Mouse (Mus musculus): ENCODE measurements around the gene Kif6.
A peak's percentile ranks its signal among the peaks of the same experiment; 100 is the strongest.

Kif6 gene

DNA sequence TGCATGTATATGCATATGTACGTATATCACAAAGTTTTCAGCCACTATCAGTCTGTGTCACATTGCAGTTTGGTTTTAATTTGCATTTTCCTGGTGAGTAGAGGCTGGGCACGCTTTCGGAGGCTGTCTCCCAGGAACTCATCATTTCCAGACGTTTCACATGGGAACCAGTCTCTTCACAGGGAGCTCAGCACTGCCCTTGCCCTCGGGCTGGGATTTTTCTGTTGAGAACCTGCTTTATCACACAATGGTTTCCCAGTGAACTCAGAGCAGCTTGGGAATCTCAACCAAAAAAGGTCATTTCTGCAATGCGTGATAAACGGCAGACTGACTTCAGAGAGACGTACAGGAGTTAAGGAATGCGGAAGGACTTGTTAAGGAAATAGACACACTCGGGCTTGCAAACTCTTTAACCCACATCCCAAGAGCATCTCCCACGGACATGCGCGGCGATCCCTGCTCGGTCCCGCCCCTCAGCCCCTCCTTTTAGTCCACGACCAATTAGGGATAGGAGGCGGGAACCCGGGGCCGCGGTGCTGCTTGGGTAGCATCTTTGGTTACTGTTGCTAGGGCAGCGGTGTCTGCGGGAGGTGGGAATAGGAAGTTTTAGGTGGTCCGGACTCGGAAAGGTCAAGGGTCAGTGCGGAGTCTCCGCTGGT lies at the start of gene Kif6:
Gene Kif6 (plus strand): TSS at position 560 of the 659 bp plus-strand sequence.
- DNase-seq = peak; percentile 84 to 91

DNA sequence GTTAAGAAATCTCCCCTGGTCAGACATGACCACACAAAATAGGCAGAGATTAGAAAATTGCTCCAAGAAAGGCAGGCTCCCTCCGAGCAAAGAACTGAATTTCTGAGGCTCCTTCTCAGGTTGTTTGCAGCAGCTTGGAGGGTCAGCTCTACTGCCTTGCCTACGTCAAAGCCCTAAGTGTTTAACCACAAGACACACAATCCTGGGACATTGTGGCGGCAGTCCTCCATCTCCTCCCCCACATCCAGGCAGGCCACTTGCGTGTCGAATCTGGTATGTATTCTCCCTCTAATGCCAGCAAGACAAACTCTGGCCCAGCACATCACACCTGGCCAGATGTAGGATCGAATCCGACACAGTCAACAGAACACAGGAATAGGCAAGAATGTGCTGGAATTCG lies 46.2 kb upstream of the Kif6 start:
- DNase-seq = no peak

GRCm38 (mm10) chr17:49577321-49577720 lies 37.6 kb upstream of the Kif6 start:
- no peak for DNase-seq

GRCm38 (mm10) chr17:49582471-49582870 lies 32.5 kb upstream of the Kif6 start:
- DNase-seq = no peak

GRCm38 (mm10) chr17:49590051-49590450 lies 24.9 kb upstream of the Kif6 start:
- DNase-seq = no peak

DNA sequence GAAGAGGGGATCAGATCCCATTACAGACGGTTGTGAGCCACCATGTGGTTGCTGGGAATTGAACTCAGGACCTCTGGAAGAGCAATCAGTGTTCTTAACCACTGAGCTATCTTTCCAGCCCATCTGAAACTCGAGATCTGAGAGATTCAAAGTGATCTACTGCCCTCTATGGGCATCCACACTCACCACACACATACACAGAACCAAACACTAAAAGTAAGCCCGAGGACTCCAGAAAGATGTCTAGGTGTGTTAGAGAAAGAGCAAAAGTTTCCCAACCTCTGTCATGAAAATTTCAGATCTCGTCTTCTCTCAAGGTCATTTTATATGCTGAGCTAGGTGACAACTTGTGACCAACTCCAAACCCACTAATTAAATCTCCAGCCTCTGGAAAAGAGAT lies 9.5 kb upstream of the Kif6 start:
- DNase-seq = no peak

DNA sequence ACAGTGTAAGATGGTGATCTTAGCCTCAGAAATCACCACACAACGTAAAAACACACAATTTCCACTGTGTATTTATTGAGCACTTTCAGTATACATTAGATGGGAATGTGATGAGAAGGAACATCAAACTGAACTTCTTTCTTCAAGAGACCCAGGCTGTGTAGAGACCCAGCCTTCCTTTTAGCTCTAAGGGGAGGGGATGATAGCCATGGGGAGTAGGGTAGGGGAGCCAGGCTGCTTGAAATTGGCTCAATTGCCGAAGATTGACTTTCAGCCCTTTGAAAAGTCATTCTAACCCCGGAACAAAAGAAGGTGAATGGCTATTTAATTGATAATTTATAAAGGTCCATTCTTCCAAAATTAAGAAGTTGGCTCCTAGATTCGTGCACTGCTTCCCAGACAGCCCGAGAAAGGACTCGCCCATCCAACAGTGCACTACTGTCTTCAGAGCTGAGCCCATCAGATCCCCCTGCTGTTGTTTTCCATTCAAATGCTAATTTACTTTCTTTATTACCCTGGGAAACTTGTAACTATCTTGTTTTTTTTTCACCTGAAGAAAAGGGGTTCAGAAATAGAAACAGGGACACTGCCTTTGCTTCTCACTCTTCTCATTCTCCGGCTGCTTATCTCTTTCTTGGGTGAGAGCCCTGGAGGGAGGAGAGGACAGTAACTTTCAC lies 7.4 kb upstream of the Kif6 start:
- no peak for DNase-seq

DNA sequence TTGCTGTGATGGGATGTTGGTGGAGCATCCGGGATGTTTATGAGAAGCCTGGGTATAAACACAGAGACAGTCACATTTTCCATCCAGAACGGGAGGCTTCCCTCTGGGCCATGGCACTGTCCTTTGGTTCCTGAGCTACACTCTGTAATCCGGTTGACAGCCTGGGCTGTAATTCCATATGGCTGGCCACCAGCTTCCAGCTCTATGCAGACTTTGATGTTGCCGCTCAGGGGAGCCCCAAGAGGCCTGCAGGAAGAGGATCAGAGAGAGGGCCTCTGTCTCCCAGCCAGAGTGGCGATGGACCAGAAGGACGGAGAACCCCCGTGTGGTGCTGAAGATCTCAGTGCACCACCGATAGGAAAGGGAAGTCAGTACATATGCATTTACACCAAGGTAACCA lies 4.6 kb upstream of the Kif6 start:
- DNase-seq = peak; percentile 20 to 24

DNA sequence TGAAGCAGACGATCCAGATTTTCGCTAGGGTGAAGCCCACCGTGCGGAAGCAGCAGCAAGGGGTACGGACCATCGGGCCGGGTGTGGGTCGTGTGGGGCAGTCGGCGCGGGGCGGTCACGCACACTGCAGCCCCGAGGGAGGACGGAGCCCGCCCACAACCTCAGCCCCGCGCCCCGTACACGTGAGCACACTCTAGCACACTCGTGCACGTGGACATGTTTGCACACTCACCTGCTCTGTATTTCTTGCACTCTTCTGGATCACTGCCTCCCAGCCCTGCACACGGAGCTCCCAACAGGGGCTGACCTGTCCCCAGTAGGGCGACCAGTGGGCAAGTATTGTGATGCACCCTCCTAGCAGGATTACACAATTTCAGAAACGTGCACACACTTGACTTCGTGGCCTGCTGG lies 310 bp downstream of the Kif6 start:
- DNase-seq = peak in 1 of 2 experiments; percentile 32

- DNase-seq = no peak
Observed at GRCm38 (mm10) chr17:49624572-49624971, 9.6 kb downstream of the Kif6 start.

- no peak for DNase-seq
Observed at GRCm38 (mm10) chr17:49627011-49627794, 12.3 kb downstream of the Kif6 start.

GRCm38 (mm10) chr17:49628875-49629274 lies 13.9 kb downstream of the Kif6 start:
- DNase-seq = no peak

GRCm38 (mm10) chr17:49633041-49633440 lies 18.1 kb downstream of the Kif6 start:
- peak; percentile 63 to 72 for DNase-seq

DNA sequence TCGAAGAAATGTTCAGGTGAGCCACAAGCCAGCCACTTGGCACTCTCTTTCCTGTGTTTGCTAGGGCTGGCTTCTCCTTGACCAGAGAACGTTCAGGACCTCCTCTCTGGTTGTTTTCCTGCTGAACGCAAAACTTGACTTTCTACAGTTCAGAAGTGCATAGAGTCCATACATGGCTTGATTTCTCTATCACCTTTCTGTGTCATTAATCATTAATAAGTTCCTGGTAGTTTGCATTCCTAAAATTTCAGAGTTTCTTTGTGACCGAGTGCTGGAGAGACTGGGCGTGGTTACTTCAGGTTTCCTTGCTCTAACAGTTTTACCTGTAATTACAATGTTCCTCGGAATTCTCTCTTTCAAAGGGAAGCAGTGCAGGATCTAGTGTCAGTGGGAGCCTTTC lies 27.0 kb downstream of the Kif6 start:
- no peak for DNase-seq

DNA sequence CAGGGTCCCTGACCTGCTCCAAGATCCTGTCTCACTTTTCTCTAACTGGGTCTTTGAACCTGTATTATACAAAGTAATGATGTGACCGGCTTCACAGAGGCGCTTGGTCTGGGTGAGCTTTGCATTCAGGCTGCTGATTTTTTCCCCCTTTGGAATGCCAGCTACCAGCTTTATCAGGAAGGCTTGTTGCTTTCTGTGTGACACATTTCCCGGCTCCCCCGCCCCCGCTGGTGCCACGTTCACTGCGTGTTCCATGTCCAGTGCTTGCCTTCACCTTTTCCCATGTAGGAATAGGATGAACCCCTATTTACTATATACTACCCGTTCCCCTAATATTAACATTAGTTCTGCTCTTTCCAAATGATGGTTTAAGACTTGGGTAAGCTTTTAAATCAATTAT lies 27.4 kb downstream of the Kif6 start:
- no peak for DNase-seq

DNA sequence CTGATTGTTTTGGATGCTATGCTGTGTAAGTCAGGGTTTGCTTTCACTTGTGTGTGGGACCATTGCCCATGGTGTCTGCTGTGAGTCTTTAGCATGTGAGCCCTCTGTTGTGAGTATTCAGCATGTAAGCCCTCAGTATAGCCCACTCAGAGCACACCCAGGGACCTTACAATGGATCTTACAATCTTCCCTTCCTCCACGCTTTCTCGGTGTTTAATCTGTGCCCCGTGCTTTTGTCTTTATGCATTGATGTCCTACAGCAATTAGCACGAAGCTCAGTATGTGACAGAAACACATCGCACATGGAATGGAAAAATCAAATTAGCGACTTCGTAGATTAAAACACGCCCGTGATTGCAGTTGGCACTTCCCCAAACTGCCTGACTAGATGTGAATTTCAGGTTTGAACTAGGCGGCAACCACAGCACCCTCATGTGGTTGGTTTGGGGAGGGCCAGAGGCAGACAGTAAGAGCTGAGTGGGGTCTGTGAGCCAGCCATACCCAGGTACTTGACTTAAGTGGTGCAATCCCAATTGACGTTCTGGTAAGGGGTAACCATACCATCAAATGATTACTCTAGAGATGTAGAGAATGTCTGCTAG lies 28.1 kb downstream of the Kif6 start:
- peak; percentile 61 to 63 for DNase-seq

DNA sequence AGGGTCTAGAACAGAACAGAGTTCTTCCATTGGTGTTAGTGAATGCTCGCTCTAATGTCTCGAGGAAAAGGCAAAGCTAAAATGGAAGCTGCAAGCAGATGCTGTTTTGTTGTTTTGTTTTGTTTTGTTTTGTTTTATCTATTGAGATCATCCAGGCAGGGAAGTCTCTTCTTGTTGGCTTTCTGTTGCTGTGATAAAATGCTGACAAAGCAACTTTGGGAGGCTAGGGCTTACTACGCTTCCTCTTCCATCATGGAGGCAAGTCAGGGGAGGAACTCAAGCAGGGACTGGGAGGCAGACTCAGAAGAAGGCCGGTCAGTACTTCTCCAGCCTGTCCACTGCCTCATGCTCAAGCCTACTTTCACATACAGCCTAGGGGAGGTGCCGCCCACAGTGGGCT lies 31.3 kb downstream of the Kif6 start:
- DNase-seq = no peak

DNA sequence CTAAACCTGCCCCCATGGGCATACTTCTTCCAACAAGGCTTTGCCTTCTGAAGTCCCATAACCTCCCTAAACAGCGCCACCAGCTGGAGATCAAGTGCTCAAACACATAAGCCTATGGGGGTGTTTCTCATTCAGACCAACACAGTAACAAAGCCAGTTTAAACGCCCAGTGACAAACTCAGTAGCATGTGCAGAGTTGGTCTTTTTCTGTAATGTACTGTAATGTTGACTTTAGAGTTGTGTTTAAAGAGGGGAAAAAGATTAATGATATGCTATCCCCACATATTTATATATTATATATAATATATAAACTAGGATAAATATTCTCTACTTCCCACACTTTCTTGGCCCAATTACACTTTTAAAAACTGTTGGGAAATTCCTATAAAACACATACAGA lies 34.0 kb downstream of the Kif6 start:
- DNase-seq = no peak

GRCm38 (mm10) chr17:49649394-49649793 lies 34.5 kb downstream of the Kif6 start:
- no peak for DNase-seq

GRCm38 (mm10) chr17:49650366-49650765 lies 35.4 kb downstream of the Kif6 start:
- DNase-seq = no peak

DNA sequence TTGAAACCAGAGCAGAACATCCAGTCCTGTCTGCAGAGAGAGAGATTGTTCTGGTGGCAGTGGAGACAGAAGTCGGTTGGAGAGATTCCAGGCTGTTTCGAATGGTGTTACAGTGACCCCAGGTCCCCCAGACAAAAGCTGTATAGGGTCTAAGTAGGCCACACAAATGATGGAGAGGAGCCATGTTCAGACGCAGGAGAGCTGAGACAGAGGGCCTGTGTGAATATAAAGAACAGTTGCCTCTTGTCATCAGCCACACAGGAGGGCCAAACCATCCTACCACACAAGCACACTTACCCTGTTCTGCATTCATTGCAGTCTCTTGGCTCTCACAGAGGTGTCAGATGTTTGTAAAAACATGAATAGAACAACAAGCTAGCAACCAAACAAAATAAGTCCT lies 37.4 kb downstream of the Kif6 start:
- no peak for DNase-seq

GRCm38 (mm10) chr17:49652800-49653199 lies 37.9 kb downstream of the Kif6 start:
- no peak for DNase-seq

- DNase-seq = no peak
Observed at GRCm38 (mm10) chr17:49661626-49662025, 46.7 kb downstream of the Kif6 start.

DNA sequence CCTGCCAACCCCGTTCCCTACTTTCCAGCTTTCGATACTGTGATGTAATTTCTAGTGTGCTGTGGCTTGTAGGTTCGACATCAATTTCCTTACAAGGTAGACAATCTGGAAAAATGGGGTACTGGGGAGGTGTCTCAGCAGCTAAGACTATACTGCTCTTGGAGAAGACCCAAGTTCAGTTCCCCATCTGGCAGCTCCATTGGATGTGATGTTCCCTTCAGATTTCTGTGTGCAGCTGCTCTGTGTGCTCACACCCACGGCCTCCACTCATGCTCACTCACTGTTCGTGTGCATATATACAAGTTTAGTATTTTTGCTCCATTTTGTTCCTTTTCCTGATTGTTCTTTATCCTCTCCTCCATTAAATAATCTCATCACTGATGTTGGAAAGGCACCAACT lies 51.8 kb downstream of the Kif6 start:
- DNase-seq = no peak
